Mouse (Mus musculus) ovary, postnatal 10 days (tissue): ENCODE measurements around the gene Olfr697.
"Not testable (repeated sequence)": the region's sequence is repeated elsewhere in the genome, so short reads cannot be mapped to it uniquely, and the experiment has no call there.

Experiments
- DNase-seq: peaks from one replicate; pipeline ENCODE4 v3.0.0; 2022; ENCODE audit warnings: low spot score

Olfr697 gene

DNA sequence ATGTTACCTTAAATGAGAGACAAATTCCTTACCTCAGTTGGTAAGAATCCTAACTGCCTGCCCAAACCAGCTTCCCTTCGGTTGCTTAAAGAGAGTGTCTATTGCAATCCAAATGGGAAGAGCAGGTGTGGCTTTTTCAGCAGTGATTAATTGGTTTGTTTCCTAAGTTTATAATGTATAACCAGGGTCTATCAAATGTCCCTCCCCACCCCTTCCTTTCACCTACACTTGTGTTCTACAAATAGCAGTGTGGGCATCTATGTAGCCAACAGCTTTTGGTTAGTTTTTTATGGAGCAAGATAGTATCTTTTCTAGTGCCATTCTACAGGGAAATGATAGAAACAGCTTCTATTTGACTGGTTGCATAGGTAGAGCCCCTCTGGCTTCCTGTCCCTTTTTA lies at the start of gene Olfr697:
Gene Olfr697 (minus strand): TSS at position 101 of the 400 bp plus-strand sequence.
- DNase-seq: no peak

DNA sequence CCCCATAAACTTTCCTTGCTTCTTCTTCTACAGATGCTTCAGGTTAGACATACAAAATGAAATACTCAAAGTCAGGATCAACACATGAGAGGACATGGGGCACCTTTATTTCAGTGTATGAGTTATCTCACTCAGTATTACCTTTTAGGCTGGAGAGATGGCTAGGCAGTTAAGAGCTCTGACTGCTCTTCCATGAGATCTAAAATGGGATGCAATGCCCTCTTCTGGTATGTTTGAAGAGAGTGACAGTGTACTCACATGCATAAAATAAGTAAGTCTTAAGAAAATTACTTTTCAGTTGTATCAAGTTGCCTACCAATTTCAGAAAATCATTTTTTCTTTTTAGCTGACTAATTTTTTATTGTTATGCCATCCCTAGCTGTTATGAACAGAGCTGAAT lies 46.1 kb upstream of the Olfr697 start:
- DNase-seq: no peak

DNA sequence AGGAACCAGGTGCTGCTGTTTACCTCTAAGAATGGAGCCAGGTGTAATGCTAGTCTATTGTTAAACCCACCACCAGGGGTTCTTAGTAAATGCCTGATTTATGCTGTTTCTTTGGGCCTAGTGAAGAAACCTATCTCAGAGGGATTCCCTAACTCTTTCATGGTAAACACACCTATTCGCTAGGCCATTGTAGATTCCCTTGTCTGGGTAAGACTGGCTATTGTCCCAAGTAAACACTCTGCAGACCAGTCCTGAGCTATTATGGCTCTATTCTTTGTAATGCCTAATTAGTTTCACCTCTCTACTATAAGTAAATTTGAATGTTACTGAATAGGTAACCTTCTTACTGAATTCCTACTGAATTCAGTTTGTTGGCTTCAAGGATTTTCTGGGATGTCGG lies 18.8 kb upstream of the Olfr697 start:
- not testable (repeated sequence) for DNase-seq

DNA sequence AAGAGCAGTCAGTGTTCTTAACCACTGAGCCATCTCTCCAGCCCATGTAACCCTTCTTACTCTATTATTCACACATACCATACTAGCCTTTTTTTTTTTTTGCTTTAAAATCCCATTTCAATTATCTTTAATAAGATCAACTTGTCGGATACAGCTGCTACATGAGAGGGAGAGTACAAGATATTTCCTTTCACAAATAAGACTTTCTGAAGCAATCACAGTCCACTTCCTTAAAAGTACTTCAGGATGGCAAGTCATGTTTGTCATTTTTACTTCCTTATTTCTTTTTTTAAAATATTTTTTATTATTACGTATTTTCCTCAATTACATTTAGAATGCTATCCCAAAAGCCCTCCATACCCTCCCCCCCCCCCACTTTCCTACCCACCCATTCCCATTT lies 16.6 kb upstream of the Olfr697 start:
- DNase-seq: no peak

GRCm38 (mm10) chr7:106755297-106755696 lies 13.1 kb upstream of the Olfr697 start, which contains the start of gene Olfr698:
Olfr698 (minus strand) TSS chr7:106755397.
- no peak for DNase-seq

DNA sequence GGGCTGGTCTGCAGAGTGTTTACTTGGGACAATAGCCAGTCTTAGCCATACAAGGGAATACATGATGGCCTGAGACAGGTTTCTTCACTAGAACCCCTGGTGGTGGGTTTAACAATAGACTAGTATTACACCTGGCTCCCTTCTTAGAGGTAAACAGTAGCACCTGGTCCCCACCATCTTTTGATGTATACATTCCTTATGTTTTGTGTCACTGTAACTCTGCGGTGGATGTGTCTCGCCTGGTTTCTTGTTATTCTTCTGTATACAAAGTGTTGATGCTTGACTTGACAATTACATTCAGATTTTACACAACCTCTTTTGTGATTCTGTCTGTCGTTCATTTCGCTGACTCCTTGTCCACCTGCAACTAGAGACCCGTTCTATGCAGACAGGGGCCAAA lies 3.6 kb upstream of the Olfr697 start:
- DNase-seq: no peak

DNA sequence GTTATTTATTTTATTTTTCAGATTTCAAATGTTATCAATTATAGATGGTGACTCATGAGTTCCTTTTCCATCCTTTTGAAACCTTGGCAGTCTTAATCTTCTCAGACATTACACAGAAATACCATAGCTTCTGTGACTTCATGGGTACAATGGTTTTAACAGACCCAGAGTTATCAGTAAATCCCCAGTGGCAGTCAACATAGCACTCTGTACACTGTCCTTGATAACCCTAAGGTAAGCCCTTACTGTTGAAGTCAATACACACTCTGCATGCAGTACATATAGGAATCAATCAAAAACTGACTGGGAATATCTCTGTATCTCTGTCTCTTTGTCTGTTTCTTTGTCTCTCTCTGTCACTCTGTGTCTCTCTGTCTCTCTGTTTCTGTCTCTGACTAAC lies 5.2 kb downstream of the Olfr697 start:
- DNase-seq: no peak

- no peak for DNase-seq
These were observed 8.5 kb downstream of the Olfr697 start for GRCm38 (mm10) chr7:106733717-106734116.

DNA sequence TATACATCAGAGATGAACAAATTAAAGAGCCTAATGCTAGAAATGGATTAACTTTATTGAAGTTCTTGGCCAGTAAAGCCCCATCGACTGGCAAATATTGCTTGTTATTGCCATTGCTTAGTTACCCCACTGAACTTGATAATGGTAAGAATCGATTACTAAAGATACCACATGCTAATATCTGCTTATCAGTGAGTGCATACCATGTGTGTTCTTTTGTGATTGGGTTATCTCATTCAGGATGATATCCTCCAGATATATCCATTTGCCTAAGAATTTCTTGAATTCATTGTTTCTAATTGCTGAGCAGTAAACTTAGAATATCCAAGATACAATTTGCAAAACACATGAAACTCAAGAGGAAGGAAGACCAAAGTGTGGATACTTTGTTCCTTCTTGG lies 16.6 kb downstream of the Olfr697 start:
- DNase-seq: not testable (repeated sequence)

GRCm38 (mm10) chr7:106716296-106716695 lies 25.9 kb downstream of the Olfr697 start, which contains the start of gene Olfr695:
Olfr695 (minus strand) TSS chr7:106716396.
- no peak for DNase-seq

GRCm38 (mm10) chr7:106711463-106711862 lies 30.8 kb downstream of the Olfr697 start:
- no peak for DNase-seq

DNA sequence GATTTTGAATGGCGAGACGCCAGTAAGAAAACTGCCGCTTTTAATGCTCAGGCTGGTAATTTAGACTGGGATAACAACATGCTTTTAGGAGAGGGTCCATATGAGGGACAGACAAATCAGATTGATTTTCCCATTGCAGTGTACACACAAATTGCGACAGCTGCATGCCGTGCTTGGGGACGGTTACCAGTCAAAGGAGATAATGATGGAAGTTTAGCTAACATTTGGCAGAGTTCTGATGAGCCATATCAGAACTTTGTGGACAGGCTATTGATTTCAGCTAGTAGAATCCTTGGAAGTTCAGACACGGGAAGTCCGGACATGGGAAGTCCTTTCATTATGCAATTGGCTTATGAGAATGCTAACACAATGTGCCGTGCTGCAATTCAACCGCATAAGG lies 34.5 kb downstream of the Olfr697 start:
- not testable (repeated sequence) for DNase-seq

DNA sequence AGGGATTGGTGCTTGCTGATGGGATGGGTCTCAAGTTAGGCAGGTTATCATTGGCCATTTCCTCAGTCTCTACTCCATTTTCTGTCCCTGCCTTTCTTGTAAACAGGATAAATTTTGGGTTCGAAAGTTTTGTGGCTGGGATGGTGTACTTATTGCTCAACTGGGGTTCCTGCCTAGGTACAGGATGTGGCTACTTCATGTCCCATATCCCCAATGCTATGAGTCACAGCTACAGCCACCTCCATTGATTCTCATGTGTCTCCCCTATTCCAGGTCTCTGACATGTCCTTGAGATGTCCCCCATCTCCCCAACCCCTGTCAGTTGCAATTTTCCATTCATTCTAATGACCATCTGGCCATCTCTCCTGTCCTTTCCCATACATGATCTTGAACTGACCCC lies 45.4 kb downstream of the Olfr697 start:
- DNase-seq: no peak

DNA sequence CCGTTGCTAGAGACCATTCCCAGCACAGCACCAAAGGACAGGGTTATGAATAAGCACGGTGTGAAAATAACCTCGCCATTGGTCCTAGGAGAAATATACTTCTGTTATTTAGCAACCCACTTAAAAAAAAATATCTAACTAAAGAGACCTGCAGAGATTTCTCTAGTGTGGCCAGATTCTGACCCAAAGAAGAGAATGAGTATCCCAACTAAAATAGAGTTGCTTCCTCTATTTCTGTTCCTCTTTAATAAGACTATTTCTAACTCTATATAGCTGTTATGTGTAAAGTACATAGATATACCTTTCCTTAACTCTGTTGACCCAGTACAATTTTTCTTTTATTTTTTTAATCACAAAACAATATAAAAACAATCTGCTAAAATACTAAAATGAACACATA lies 49.3 kb downstream of the Olfr697 start:
- no peak for DNase-seq

GRCm38 (mm10) chr7:106691714-106692113 lies 50.5 kb downstream of the Olfr697 start, which contains the start of gene Olfr694:
Olfr694 (minus strand) TSS chr7:106691814.
- DNase-seq: no peak
